ENCODE assay signal across 29 mouse cellular contexts in genomic region chr7:57529451-57529850, GRCm38 (mm10). TPM values are rescaled to one million over a fixed set of nuclear protein-coding genes. Genes with fewer than 3 reads are reported as not detected.
DNase-seq lines count a peak whose midpoint lies in the region; ATAC-seq and TF ChIP-seq lines count a peak whose summit lies in the region.
"Had no signal": no experiment of that assay in that cellular context is flagged by ENCODE, and none has a peak within 500 bp of the region (broad histone marks: within the 10 kb centered on the region; RNA-seq: fewer than 3 reads in every experiment).

No protein-coding gene starts in this region.

- ATAC-seq in Patski: no peak
- ATAC-seq: CD4-positive, CD25-positive, alpha-beta regulatory T cell, adult 4 months; forebrain, embryonic 14.5 days; forebrain, postnatal 0 days had no signal

- no peaks in the 10 kb centered on the region for H3K4me1 ChIP-seq in ES-E14 (ENCODE audit: control insufficient read depth in 2 of 2, insufficient read depth in 2 of 2, low read length in 2 of 2, poor library complexity in 1 of 2)
- no peaks in the 10 kb centered on the region for H3K4me1 ChIP-seq in midbrain, embryonic 10.5 days
- H3K4me1 ChIP-seq: embryonic facial prominence, embryonic 12.5 days; embryonic facial prominence, embryonic 15.5 days; heart, embryonic 10.5 days; heart, embryonic 13.5 days had no signal

- peak in 1 of 2 experiments; percentile 23 for DNase-seq in layer of hippocampus, adult 2 months (ENCODE audit: low spot score in 2 of 2)
- DNase-seq in layer of hippocampus, postnatal 14 days (ENCODE audit: low spot score in 2 of 2): no peak
- DNase-seq in ES-E14 (ENCODE audit: low read depth, low spot score) (no peak), Patski (ENCODE audit: low read depth, low spot score) (peak; percentile 3)
- no peak for DNase-seq in midbrain, embryonic 10.5 days (ENCODE audit: low spot score)
- DNase-seq in lung, postnatal 36 days: no peak
- DNase-seq: adrenal gland, postnatal 10 days; adrenal gland, postnatal 36 days; cerebellum, adult 11 months; cerebellum, adult 2 months; cerebellum, adult 9-11 months; forebrain, postnatal 0 days; gastrocnemius, postnatal 10 days; gastrocnemius, postnatal 36 days; heart, adult 2 months; heart, postnatal 14 days; heart, postnatal 4 days had no signal

- H3K27me3 ChIP-seq in Patski: no peaks in the 10 kb centered on the region
- H3K27me3 ChIP-seq in midbrain, embryonic 10.5 days (ENCODE audit: low read depth, poor library complexity, severe bottlenecking): no peaks in the 10 kb centered on the region
- H3K27me3 ChIP-seq: embryonic facial prominence, embryonic 12.5 days; embryonic facial prominence, embryonic 15.5 days; heart, embryonic 13.5 days had no signal

- POLR2A ChIA-PET in Patski (lab: Charles Lee): no interaction called here

- WGBS in midbrain, embryonic 10.5 days: 90% methylated on average over 4 of the region's 4 CpGs

- in situ Hi-C loops in ES-E14 (cut with MboI; ENCODE audit: low sequenced_read_pairs in 2 of 2, unreplicated experiment in 2 of 2): no loop called here
- in situ Hi-C loops in Patski (cut with MboI; ENCODE audit: low pct_unique_long_range_greater_than_20kb): no loop called here

- H3K36me3 ChIP-seq in ES-E14 (ENCODE audit: control insufficient read depth, insufficient read depth, low read length, poor library complexity, severe bottlenecking): no peaks in the 10 kb centered on the region
- H3K36me3 ChIP-seq in midbrain, embryonic 10.5 days: no peaks in the 10 kb centered on the region
- H3K36me3 ChIP-seq: embryonic facial prominence, embryonic 12.5 days; embryonic facial prominence, embryonic 15.5 days; heart, embryonic 10.5 days; heart, embryonic 13.5 days had no signal

- no peaks in the 10 kb centered on the region for H3K9me3 ChIP-seq in ES-E14 (ENCODE audit: control insufficient read depth, insufficient read depth, low read depth, low read length)
- no peaks in the 10 kb centered on the region for H3K9me3 ChIP-seq in midbrain, embryonic 10.5 days (replicated peaks)
- H3K9me3 ChIP-seq: embryonic facial prominence, embryonic 12.5 days; embryonic facial prominence, embryonic 15.5 days; heart, embryonic 10.5 days; heart, embryonic 13.5 days had no signal

- H3K27ac ChIP-seq in layer of hippocampus, adult 2 months: peak overlapping the region; percentile 51; the same call in 1 of the 2 replicates
- no peak overlapping the region for H3K27ac ChIP-seq in ES-E14 (ENCODE audit: insufficient read depth, low read depth, low read length, poor library complexity, severe bottlenecking)
- H3K27ac ChIP-seq in midbrain, embryonic 10.5 days (replicated peaks): no peak overlapping the region
- H3K27ac ChIP-seq: embryonic facial prominence, embryonic 12.5 days; embryonic facial prominence, embryonic 15.5 days; heart, adult 2 months; heart, embryonic 10.5 days; heart, embryonic 13.5 days; hindbrain, embryonic 14.5 days had no signal

- TF ChIP-seq CTCF in layer of hippocampus, adult 2 months (conservative IDR thresholded peaks at IDR 0.05): no peak
- TF ChIP-seq CTCF in Patski (IDR thresholded peaks at IDR 0.05): no peak

- H3K4me3 ChIP-seq in layer of hippocampus, adult 2 months: no peak overlapping the region
- H3K4me3 ChIP-seq in ES-E14 (ENCODE audit: insufficient read depth in 1 of 2, low read depth in 1 of 2, low read length in 2 of 2, poor library complexity in 1 of 2, severe bottlenecking in 1 of 2): no peak overlapping the region
- no peak overlapping the region for H3K4me3 ChIP-seq in midbrain, embryonic 10.5 days
- H3K4me3 ChIP-seq: embryonic facial prominence, embryonic 12.5 days; embryonic facial prominence, embryonic 15.5 days; heart, adult 2 months; heart, embryonic 10.5 days; heart, embryonic 13.5 days had no signal

- CTCF ChIA-PET in Patski (lab: Charles Lee): interaction anchor here (1.1 kb wide), 1 partner anchor 8 kb away, joined by 4 read pairs; no protein-coding TSS in a partner anchor

- no peak overlapping the region for H3K9ac ChIP-seq in ES-E14 (ENCODE audit: insufficient read depth, low read depth, low read length, poor library complexity, severe bottlenecking)
- H3K9ac ChIP-seq: embryonic facial prominence, embryonic 12.5 days; embryonic facial prominence, embryonic 15.5 days; forebrain, postnatal 0 days; heart, embryonic 13.5 days; hindbrain, embryonic 14.5 days had no signal

TF ChIP-seq in ES-E14, 5 proteins besides CTCF, POLR2A, EP300 and RAD21:
- TF ChIP-seq MAFK (IDR thresholded peaks at IDR 0.05; ENCODE audit: insufficient read depth, low read depth, low read length): no peak
- TF ChIP-seq ZNF384 (IDR thresholded peaks at IDR 0.05; ENCODE audit: low read depth, low read length): peak; percentile 52; the same call in 1 of the 2 replicates
- TF ChIP-seq HCFC1 (IDR thresholded peaks at IDR 0.05; ENCODE audit: borderline replicate concordance, insufficient read depth, low read length): no peak
- TF ChIP-seq CHD2 (IDR thresholded peaks at IDR 0.05; ENCODE audit: low read depth, low read length): no peak
- TF ChIP-seq ZC3H11A (IDR thresholded peaks at IDR 0.05; ENCODE audit: borderline replicate concordance, low read depth, low read length): no peak

RNA-seq across cellular contexts. Expression of gene Gabra5, which starts 19.6 kb away (rescaled TPM):
- 100 to 1,000 TPM; 172 to 194 TPM for total RNA-seq in layer of hippocampus, adult 2 months (2021)
- 100 to 1,000 TPM; 214 to 219 TPM for total RNA-seq in layer of hippocampus, postnatal 14 days (2021)
- 0.48 and 0.49 TPM in 2 replicates for total RNA-seq in ES-E14 (2012; rRNA removed)
- not detected for polyA plus RNA-seq in Patski (2021)
- 0.35 and 0.43 TPM in 2 replicates for polyA plus RNA-seq in midbrain, embryonic 10.5 days (2016; fragmentation: Nextera tagmentation; extraction: Ambion mirVana)
- total RNA-seq: adrenal gland, postnatal 36 days; common myeloid progenitor, adult 5-6 weeks; gastrocnemius, adult 18-20 months; gastrocnemius, postnatal 36 days; granulocyte monocyte progenitor cell, adult 5-6 weeks; heart, adult 2 months; heart, postnatal 14 days; heart, postnatal 4 days had no signal
- polyA plus RNA-seq: C2C12; CD4-positive, CD25-positive, alpha-beta regulatory T cell, adult 4 months; heart, adult 2 months; heart, embryonic 16.5 days had no signal

Comparison
In these comparisons a context has a peak if more than half of its experiments do, and no peak if none do; other contexts are left out.
1. RNA of gene Gabra5, which starts 19.6 kb away (total RNA-seq): 214 to 219 TPM in layer of hippocampus, postnatal 14 days and 172 to 194 TPM in layer of hippocampus, adult 2 months; 0.48 to 0.49 TPM in ES-E14; every median in the first group is over 100 times any median in the second.